Mouse (Mus musculus) lung, embryonic 16.5 days (tissue): ENCODE data around the gene Scai. TPM values are rescaled to one million over a fixed set of nuclear protein-coding genes. Genes with fewer than 3 reads are reported as not detected.
"Not testable (repeated sequence)": the region's sequence is repeated elsewhere in the genome, so short reads cannot be mapped to it uniquely, and the experiment has no call there.

Experiments used
- ATAC-seq: fragments of 200-750 bp; cut with Nextera tagmentation; 2 replicates; pipeline ENCODE4 v1.8.0; 2017; ENCODE audit warnings: low read depth, mild to moderate bottlenecking, moderate library complexity
- H3K27ac ChIP-seq: fragments of 300-500 bp; sonication (generic); 2 replicates; pipeline ENCODE4 v1.5.1; 2014; ENCODE audit warnings: mild to moderate bottlenecking, control low read depth, low read length
- H3K27me3 ChIP-seq: fragments of 300-500 bp; sonication (generic); 2 replicates; pipeline ENCODE4 v1.6.1; 2014; ENCODE audit warnings: low read depth, low read length, mixed read lengths; ENCODE audit not compliant: control insufficient read depth, insufficient read depth
- H3K36me3 ChIP-seq: fragments of 300-500 bp; sonication (generic); 2 replicates; pipeline ENCODE4 v1.6.1; 2014; ENCODE audit warnings: low read length; ENCODE audit not compliant: control insufficient read depth, insufficient read depth
- H3K4me1 ChIP-seq: fragments of 300-500 bp; sonication (generic); replicated peaks from 2 replicates; pipeline ENCODE4 v1.6.1; 2014; ENCODE audit warnings: low read length, mixed read lengths; ENCODE audit not compliant: control insufficient read depth, insufficient read depth
- H3K4me2 ChIP-seq: fragments of 300-500 bp; sonication (generic); 2 replicates; pipeline ENCODE4 v1.6.1; 2014; ENCODE audit warnings: low read depth, low read length, control low read depth
- H3K4me3 ChIP-seq: fragments of 300-500 bp; sonication (generic); 2 replicates; pipeline ENCODE4 v1.5.1; 2014; ENCODE audit warnings: mild to moderate bottlenecking, low read length, control low read depth
- H3K9ac ChIP-seq: fragments of 300-500 bp; sonication (generic); 2 replicates; pipeline ENCODE4 v1.6.1; 2014; ENCODE audit warnings: low read length, control low read depth
- H3K9me3 ChIP-seq: fragments of 300-500 bp; sonication (generic); 2 replicates; pipeline ENCODE4 v1.6.1; 2016; ENCODE audit warnings: low read length; ENCODE audit not compliant: control insufficient read depth
- WGBS: fragments of 180-500 bp; shearing (Covaris S2); extraction: QIAGEN DNeasy Blood & Tissue Kit; methylation state at CpG from one replicate; pipeline ENCODE4 v1.1.7; 2014; 5-methylcytosine and 5-hydroxymethylcytosine counted together
- polyA plus RNA-seq: library from polyadenylated mRNA; unstranded; fragments of >200 nt; fragmentation: Nextera tagmentation; extraction: Ambion mirVana; gene quantifications from 2 replicates; pipeline ENCODE4 v1.2.1, GENCODE M21; 2015

Scai gene
- polyA plus RNA-seq, 1 experiment from 2014 or later, result 9.0 TPM

- Histone ChIP-seq H3K9ac (no peak overlapping the region), H3K4me1 (no peaks in the 10 kb centered on the region), H3K36me3 (no peaks in the 10 kb centered on the region), H3K27me3 (no peaks in the 10 kb centered on the region), H3K4me2 (no peak overlapping the region), H3K9me3 (no peaks in the 10 kb centered on the region), H3K4me3 (no peak overlapping the region), H3K27ac (no peak overlapping the region)
- no peak for ATAC-seq
These were observed 80.0 kb downstream of the Scai start for GRCm38 (mm10) chr2:39110514-39110913.

- H3K4me3 ChIP-seq, H3K27ac ChIP-seq, H3K4me1 ChIP-seq, H3K9ac ChIP-seq, H3K9me3 ChIP-seq, H3K4me2 ChIP-seq, H3K27me3 ChIP-seq, H3K36me3 ChIP-seq, ATAC-seq: not testable (repeated sequence)
These were observed 80.8 kb downstream of the Scai start for GRCm38 (mm10) chr2:39109712-39110111.

GRCm38 (mm10) chr2:39099951-39100350 is 90.6 kb downstream of the Scai start:
- not testable (repeated sequence) for H3K9ac ChIP-seq, H3K4me1 ChIP-seq, H3K27me3 ChIP-seq, H3K36me3 ChIP-seq, H3K9me3 ChIP-seq, H3K4me3 ChIP-seq, H3K4me2 ChIP-seq, ATAC-seq, H3K27ac ChIP-seq
- WGBS, result 92% methylated on average over 1 of the region's 1 CpGs

DNA sequence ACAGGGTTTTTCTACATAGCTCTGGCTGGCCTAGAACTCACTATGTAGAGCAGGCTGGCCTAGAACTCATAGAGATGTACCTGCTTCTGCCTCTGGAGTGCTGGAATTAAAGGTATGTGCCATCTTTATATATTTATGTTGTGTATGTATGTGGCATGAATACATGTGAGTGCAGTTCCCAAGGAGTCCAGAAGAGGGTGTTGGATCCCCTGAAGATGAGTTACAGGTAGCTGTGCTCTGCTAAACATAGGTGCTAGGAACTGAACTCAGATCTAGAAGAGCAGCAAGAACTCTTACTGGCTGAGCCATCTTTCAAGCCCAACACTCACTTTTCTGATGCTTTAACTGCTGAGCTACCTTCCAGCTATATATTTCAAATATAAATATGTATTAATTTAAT is 92.5 kb downstream of the Scai start:
- Histone ChIP-seq H3K27ac (no peak overlapping the region), H3K9me3 (no peaks in the 10 kb centered on the region), H3K4me3 (no peak overlapping the region), H3K27me3 (no peaks in the 10 kb centered on the region), H3K9ac (no peak overlapping the region), H3K4me2 (no peak overlapping the region), H3K36me3 (peaks cover 8% of the 10 kb centered on the region), H3K4me1 (no peaks in the 10 kb centered on the region)
- no peak for ATAC-seq

DNA sequence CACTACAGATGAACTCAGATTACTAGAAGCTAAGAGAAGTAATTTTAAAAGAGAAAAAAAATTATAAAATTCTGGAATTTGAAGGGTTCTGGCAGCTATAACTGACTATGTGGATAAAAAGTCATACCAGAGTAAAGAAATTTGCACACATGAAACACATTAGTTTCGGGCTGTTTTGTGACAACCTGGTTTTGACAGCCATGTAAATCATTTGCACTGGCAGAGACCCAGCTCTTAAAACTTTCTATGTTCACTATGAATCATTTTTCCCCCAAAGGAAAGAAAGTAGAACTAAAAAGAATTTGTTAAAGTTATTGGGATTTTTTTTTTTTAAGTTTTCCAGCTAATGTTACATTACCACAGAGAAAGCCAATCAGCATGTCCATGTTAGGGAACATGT is 98.6 kb downstream of the Scai start:
- no peak overlapping the region for H3K4me2 ChIP-seq
- no peaks in the 10 kb centered on the region for H3K9me3 ChIP-seq
- peaks cover 6% of the 10 kb centered on the region; the same call in 1 of the 2 replicates for H3K36me3 ChIP-seq
- no peak for ATAC-seq
- 81% methylated on average over 1 of the region's 1 CpGs for WGBS
- no peaks in the 10 kb centered on the region for H3K27me3 ChIP-seq
- no peak overlapping the region for H3K27ac ChIP-seq
- no peak overlapping the region for H3K9ac ChIP-seq
- H3K4me1 ChIP-seq, result no peaks in the 10 kb centered on the region
- H3K4me3 ChIP-seq, result no peak overlapping the region

DNA sequence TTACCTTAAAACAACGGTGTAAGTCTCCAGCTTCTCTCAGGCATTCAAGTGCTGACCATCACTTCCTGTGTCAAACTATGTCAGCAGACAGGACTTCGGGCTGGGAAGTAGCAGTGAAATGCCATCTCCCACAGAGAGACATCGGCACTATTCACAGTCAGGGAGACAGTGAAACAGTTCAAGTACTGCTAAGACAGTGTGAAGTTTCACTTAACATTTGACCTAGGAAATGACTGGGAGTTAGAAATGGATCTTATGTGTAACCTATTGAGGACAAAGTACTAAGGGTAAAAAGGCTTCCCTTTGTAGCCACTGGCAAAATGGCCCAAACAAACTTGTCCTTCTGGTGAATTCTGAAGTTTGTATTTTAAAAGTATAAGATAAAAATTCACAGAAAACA is 107.8 kb downstream of the Scai start:
- WGBS, result 76% methylated on average over 3 of the region's 3 CpGs
- Histone ChIP-seq H3K4me2 (no peak overlapping the region), H3K4me3 (no peak overlapping the region), H3K36me3 (peaks cover 4% of the 10 kb centered on the region), H3K9ac (no peak overlapping the region), H3K4me1 (no peaks in the 10 kb centered on the region), H3K9me3 (no peaks in the 10 kb centered on the region), H3K27ac (no peak overlapping the region), H3K27me3 (no peaks in the 10 kb centered on the region)
- no peak for ATAC-seq

GRCm38 (mm10) chr2:39070666-39071065 is 119.9 kb downstream of the Scai start:
- no peak for ATAC-seq
- Histone ChIP-seq H3K4me3 (no peak overlapping the region), H3K27me3 (no peaks in the 10 kb centered on the region), H3K36me3 (no peaks in the 10 kb centered on the region), H3K27ac (no peak overlapping the region), H3K9me3 (no peaks in the 10 kb centered on the region), H3K4me1 (no peaks in the 10 kb centered on the region), H3K9ac (no peak overlapping the region), H3K4me2 (no peak overlapping the region)

GRCm38 (mm10) chr2:39069096-39069495 is 121.4 kb downstream of the Scai start:
- Histone ChIP-seq H3K27me3 (no peaks in the 10 kb centered on the region), H3K27ac (no peak overlapping the region), H3K4me1 (peaks cover 5% of the 10 kb centered on the region), H3K4me2 (no peak overlapping the region), H3K9ac (no peak overlapping the region), H3K9me3 (no peaks in the 10 kb centered on the region), H3K36me3 (no peaks in the 10 kb centered on the region), H3K4me3 (no peak overlapping the region)
- 56% methylated on average over 1 of the region's 1 CpGs for WGBS
- ATAC-seq, result no peak

DNA sequence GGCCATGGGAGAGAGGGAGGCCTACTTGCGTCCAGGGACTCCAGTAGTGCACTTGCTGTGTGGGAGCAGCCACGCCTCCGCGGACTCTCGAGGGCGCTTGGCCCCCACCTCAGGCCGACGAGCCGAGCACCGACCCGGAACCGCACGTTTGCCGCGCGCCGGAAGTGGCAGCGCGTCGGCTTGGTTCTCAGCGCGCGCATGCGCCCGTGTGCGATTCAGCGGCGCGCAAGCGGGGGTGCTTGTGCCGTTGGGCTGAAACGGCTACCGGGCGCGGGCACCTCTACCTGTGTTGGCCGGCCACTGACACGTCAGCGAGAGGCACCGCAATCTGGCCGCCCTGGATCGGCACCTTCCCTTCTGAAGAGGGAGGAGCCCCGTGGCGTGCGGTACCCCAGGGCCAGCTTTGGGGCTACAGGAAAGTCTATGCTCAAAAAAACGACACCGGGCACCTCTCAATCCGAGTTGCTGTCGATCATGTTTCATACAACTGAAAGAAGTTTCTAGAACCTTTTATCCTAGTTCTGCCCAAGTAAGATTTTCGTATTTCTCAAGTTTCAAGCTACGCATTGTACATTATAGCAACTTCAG is 125.0 kb downstream of the Scai start, which contains the start of gene Golga1:
Gene Golga1 (minus strand): TSS at position 142 of the 588 bp plus-strand sequence.
- Histone ChIP-seq H3K9me3 (no peaks in the 10 kb centered on the region), H3K36me3 (0 out of 2 replicates have a peak, but pooled peaks cover 3% of the 10 kb centered on the region), H3K27ac (peak within 1 kb of the TSS; percentile 94), H3K9ac (peak within 1 kb of the TSS; percentile 99), H3K4me1 (peaks cover 6% of the 10 kb centered on the region), H3K27me3 (no peaks in the 10 kb centered on the region), H3K4me3 (peak within 1 kb of the TSS; percentile 95), H3K4me2 (peak within 1 kb of the TSS; percentile 89)
- under 1% methylated on average over 49 of the region's 50 CpGs for WGBS
- peak; percentile 99 for ATAC-seq
